ENCODE assay signal across 21 mouse cellular contexts in genomic region chr13:32047980-32048959, GRCm38 (mm10).
DNase-seq lines count a peak whose midpoint lies in the region; ATAC-seq and TF ChIP-seq lines count a peak whose summit lies in the region.
"Had no signal": no experiment of that assay in that cellular context is flagged by ENCODE, and none has a peak within 500 bp of the region (broad histone marks: within the 10 kb centered on the region; RNA-seq: fewer than 3 reads in every experiment).

No protein-coding gene starts in this region.

- no peak overlapping the region for H3K4me2 ChIP-seq in heart, embryonic 12.5 days
- no peak overlapping the region for H3K4me2 ChIP-seq in lung, embryonic 14.5 days
- H3K4me2 ChIP-seq in embryonic facial prominence, embryonic 13.5 days: no peak overlapping the region
- H3K4me2 ChIP-seq in limb, embryonic 15.5 days: no peak overlapping the region
- H3K4me2 ChIP-seq in liver, embryonic 12.5 days: no peak overlapping the region
- H3K4me2 ChIP-seq: forebrain, embryonic 15.5 days had no signal

- H3K27ac ChIP-seq in heart, embryonic 12.5 days (ENCODE audit: poor library complexity, severe bottlenecking): peak overlapping the region; percentile 11; the same call in 1 of the 2 replicates
- H3K27ac ChIP-seq in heart, adult 2 months: no peak overlapping the region
- H3K27ac ChIP-seq in lung, embryonic 14.5 days (ENCODE audit: low read depth): peak overlapping the region; percentile 80
- H3K27ac ChIP-seq in embryonic facial prominence, embryonic 13.5 days: no peak overlapping the region
- peak overlapping the region; percentile 22; the same call in 1 of the 2 replicates for H3K27ac ChIP-seq in limb, embryonic 15.5 days
- no peak overlapping the region for H3K27ac ChIP-seq in kidney, adult 2 months (ENCODE audit: insufficient read depth, low read depth, low read length)
- H3K27ac ChIP-seq in liver, embryonic 12.5 days: no peak overlapping the region
- H3K27ac ChIP-seq: forebrain, embryonic 15.5 days; layer of hippocampus, adult 2 months; liver, embryonic 14.5 days had no signal

- no peak for TF ChIP-seq CTCF in heart, adult 2 months (IDR thresholded peaks at IDR 0.05)
- TF ChIP-seq CTCF in lung, embryonic 14.5 days (IDR thresholded peaks at IDR 0.05; ENCODE audit: low read depth): no peak
- no peak for TF ChIP-seq CTCF in kidney, adult 2 months (conservative IDR thresholded peaks at IDR 0.05; ENCODE audit: insufficient read depth, insufficient read length, low read depth, low read length)

- no peak overlapping the region for H3K4me3 ChIP-seq in heart, embryonic 12.5 days
- H3K4me3 ChIP-seq in heart, adult 2 months: no peak overlapping the region
- no peak overlapping the region for H3K4me3 ChIP-seq in lung, embryonic 14.5 days (ENCODE audit: low read depth, low read length)
- H3K4me3 ChIP-seq in embryonic facial prominence, embryonic 13.5 days: no peak overlapping the region
- H3K4me3 ChIP-seq in limb, embryonic 15.5 days: no peak overlapping the region
- no peak overlapping the region for H3K4me3 ChIP-seq in kidney, adult 2 months (ENCODE audit: insufficient read depth, low read depth, low read length)
- no peak overlapping the region for H3K4me3 ChIP-seq in liver, embryonic 12.5 days
- H3K4me3 ChIP-seq: forebrain, embryonic 15.5 days; layer of hippocampus, adult 2 months had no signal

- no peaks in the 10 kb centered on the region for H3K9me3 ChIP-seq in heart, embryonic 12.5 days (replicated peaks)
- H3K9me3 ChIP-seq in lung, embryonic 14.5 days (ENCODE audit: low read depth, low read length): no peaks in the 10 kb centered on the region
- H3K9me3 ChIP-seq in embryonic facial prominence, embryonic 13.5 days: no peaks in the 10 kb centered on the region
- no peaks in the 10 kb centered on the region for H3K9me3 ChIP-seq in limb, embryonic 15.5 days
- H3K9me3 ChIP-seq in liver, embryonic 12.5 days (replicated peaks): no peaks in the 10 kb centered on the region
- H3K9me3 ChIP-seq: forebrain, embryonic 15.5 days had no signal

- 40% methylated on average over 6 of the region's 6 CpGs for WGBS in heart, embryonic 12.5 days
- WGBS in heart, adult 2 months: 64% methylated on average over 6 of the region's 6 CpGs
- 37% methylated on average over 6 of the region's 6 CpGs for WGBS in lung, embryonic 14.5 days
- WGBS in embryonic facial prominence, embryonic 13.5 days: 30% methylated on average over 6 of the region's 6 CpGs
- WGBS in limb, embryonic 15.5 days: 55% methylated on average over 6 of the region's 6 CpGs
- WGBS in kidney, adult 2 months: 84% methylated on average over 6 of the region's 6 CpGs
- WGBS in liver, embryonic 12.5 days (ENCODE audit: insufficient replicate concordance): 40% methylated on average over 6 of the region's 6 CpGs

- H3K36me3 ChIP-seq in heart, embryonic 12.5 days: no peaks in the 10 kb centered on the region
- H3K36me3 ChIP-seq in heart, adult 2 months (ENCODE audit: control insufficient read depth, insufficient read depth, low read length): no peaks in the 10 kb centered on the region
- H3K36me3 ChIP-seq in lung, embryonic 14.5 days (ENCODE audit: insufficient read depth): no peaks in the 10 kb centered on the region
- no peaks in the 10 kb centered on the region for H3K36me3 ChIP-seq in embryonic facial prominence, embryonic 13.5 days
- H3K36me3 ChIP-seq in limb, embryonic 15.5 days: no peaks in the 10 kb centered on the region
- H3K36me3 ChIP-seq in kidney, adult 2 months (ENCODE audit: control insufficient read depth, insufficient read depth, low read length): no peaks in the 10 kb centered on the region
- H3K36me3 ChIP-seq in liver, embryonic 12.5 days: no peaks in the 10 kb centered on the region
- H3K36me3 ChIP-seq: forebrain, embryonic 15.5 days had no signal

- ATAC-seq in heart, embryonic 12.5 days (ENCODE audit: insufficient number of reproducible peaks, low FRiP score): no peak
- peak; percentile 88 for ATAC-seq in lung, embryonic 14.5 days (ENCODE audit: insufficient read depth)
- 0 out of 2 replicates have a peak, but pooled peaks have one; percentile 15 for ATAC-seq in embryonic facial prominence, embryonic 13.5 days (ENCODE audit: insufficient number of reproducible peaks, insufficient read depth, low FRiP score, low TSS enrichment, low read depth)
- ATAC-seq in limb, embryonic 15.5 days (ENCODE audit: insufficient number of reproducible peaks, low FRiP score, low TSS enrichment, low read depth): peak; percentile 40; the same call in 1 of the 2 replicates
- no peak for ATAC-seq in liver, embryonic 12.5 days
- ATAC-seq: forebrain, embryonic 15.5 days had no signal

- no peak for TF ChIP-seq POLR2A in heart, adult 2 months (IDR thresholded peaks at IDR 0.05; ENCODE audit: insufficient read depth, low read depth, low read length)
- no peak for TF ChIP-seq POLR2A in kidney, adult 2 months (IDR thresholded peaks at IDR 0.05; ENCODE audit: low read depth, low read length)

- H3K79me2 ChIP-seq in heart, adult 2 months (replicated peaks; ENCODE audit: control insufficient read depth, insufficient read depth, low read length): no peaks in the 10 kb centered on the region

- peaks cover 8% of the 10 kb centered on the region for H3K4me1 ChIP-seq in heart, embryonic 12.5 days (replicated peaks)
- H3K4me1 ChIP-seq in heart, adult 2 months (ENCODE audit: control insufficient read depth, insufficient read depth, low read length): no peaks in the 10 kb centered on the region
- peaks cover under 1% of the 10 kb centered on the region; the same call in 1 of the 2 replicates for H3K4me1 ChIP-seq in lung, embryonic 14.5 days (ENCODE audit: insufficient read depth)
- peaks cover 8% of the 10 kb centered on the region for H3K4me1 ChIP-seq in embryonic facial prominence, embryonic 13.5 days
- peaks cover 6% of the 10 kb centered on the region; the same call in 1 of the 2 replicates for H3K4me1 ChIP-seq in limb, embryonic 15.5 days
- no peaks in the 10 kb centered on the region for H3K4me1 ChIP-seq in kidney, adult 2 months (ENCODE audit: control insufficient read depth, insufficient read depth, low read length)
- H3K4me1 ChIP-seq in liver, embryonic 12.5 days: peaks cover 7% of the 10 kb centered on the region; the same call in 1 of the 2 replicates
- H3K4me1 ChIP-seq: forebrain, embryonic 15.5 days had no signal

- intact Hi-C loops in heart, adult 2 months (cut with DNase I): no loop called here

- TF ChIP-seq EP300 in heart, adult 2 months (IDR thresholded peaks at IDR 0.05; ENCODE audit: insufficient read depth, low read depth, low read length): no peak

- no peaks in the 10 kb centered on the region for H3K27me3 ChIP-seq in heart, embryonic 12.5 days (replicated peaks)
- H3K27me3 ChIP-seq in heart, adult 2 months (ENCODE audit: control insufficient read depth, insufficient read depth, low read length): no peaks in the 10 kb centered on the region
- peaks cover 37% of the 10 kb centered on the region for H3K27me3 ChIP-seq in lung, embryonic 14.5 days (ENCODE audit: insufficient read depth, low read length)
- H3K27me3 ChIP-seq in embryonic facial prominence, embryonic 13.5 days: peaks cover 5% of the 10 kb centered on the region; the same call in 1 of the 2 replicates
- H3K27me3 ChIP-seq in limb, embryonic 15.5 days: peaks cover 1% of the 10 kb centered on the region; the same call in 1 of the 2 replicates
- H3K27me3 ChIP-seq in kidney, adult 2 months (replicated peaks; ENCODE audit: control insufficient read depth, insufficient read depth, low read length): no peaks in the 10 kb centered on the region
- H3K27me3 ChIP-seq in liver, embryonic 12.5 days (replicated peaks): no peaks in the 10 kb centered on the region
- H3K27me3 ChIP-seq: CH12.LX; forebrain, embryonic 15.5 days had no signal

- no peak for DNase-seq in heart, adult 2 months
- peak; percentile 53 for DNase-seq in lung, embryonic 14.5 days
- no peak for DNase-seq in lung, postnatal 25 days (ENCODE audit: low spot score)
- no peak for DNase-seq in kidney, adult 2 months
- DNase-seq: adrenal gland, postnatal 25 days; cerebellum, adult 11 months; cerebellum, postnatal 14 days; gastrocnemius, postnatal 14 days; heart, postnatal 4 days; kidney, postnatal 10 days; layer of hippocampus, postnatal 36 days; lung, postnatal 36 days; thymus, postnatal 36 days had no signal

- H3K9ac ChIP-seq in heart, embryonic 12.5 days: no peak overlapping the region
- H3K9ac ChIP-seq in heart, adult 2 months (ENCODE audit: low read depth, low read length): no peak overlapping the region
- no peak overlapping the region for H3K9ac ChIP-seq in lung, embryonic 14.5 days
- no peak overlapping the region for H3K9ac ChIP-seq in embryonic facial prominence, embryonic 13.5 days
- H3K9ac ChIP-seq in limb, embryonic 15.5 days: no peak overlapping the region
- no peak overlapping the region for H3K9ac ChIP-seq in liver, embryonic 12.5 days
- H3K9ac ChIP-seq: forebrain, embryonic 15.5 days; liver, embryonic 14.5 days had no signal

Comparison
In these comparisons a context has a peak if more than half of its experiments do, and no peak if none do; other contexts are left out.
1. H3K27ac ChIP-seq: peak in heart, embryonic 12.5 days (single experiment), lung, embryonic 14.5 days (single experiment) and limb, embryonic 15.5 days (single experiment); none in heart, adult 2 months (single experiment), embryonic facial prominence, embryonic 13.5 days (single experiment), kidney, adult 2 months (single experiment) and liver, embryonic 12.5 days (single experiment).
2. ATAC-seq: peak in lung, embryonic 14.5 days (single experiment), embryonic facial prominence, embryonic 13.5 days (single experiment) and limb, embryonic 15.5 days (single experiment); none in heart, embryonic 12.5 days (single experiment) and liver, embryonic 12.5 days (single experiment).